Mouse (Mus musculus): ENCODE measurements around the gene Camta1.

- TF ChIP-seq CTCF (IDR thresholded peaks at IDR 0.05; ENCODE audit: low read depth, low read length) = no peak
- no peak for TF ChIP-seq POLR2A (IDR thresholded peaks at IDR 0.05; ENCODE audit: borderline replicate concordance, low read depth, low read length)
Observed at GRCm38 (mm10) chr4:151166969-151167368, 694.7 kb downstream of the Camta1 start.

Data from bone marrow macrophage, adult 2 months (primary cell).